Mouse (Mus musculus): ENCODE results near the gene Sec16a.

Gene Sec16a

DNA sequence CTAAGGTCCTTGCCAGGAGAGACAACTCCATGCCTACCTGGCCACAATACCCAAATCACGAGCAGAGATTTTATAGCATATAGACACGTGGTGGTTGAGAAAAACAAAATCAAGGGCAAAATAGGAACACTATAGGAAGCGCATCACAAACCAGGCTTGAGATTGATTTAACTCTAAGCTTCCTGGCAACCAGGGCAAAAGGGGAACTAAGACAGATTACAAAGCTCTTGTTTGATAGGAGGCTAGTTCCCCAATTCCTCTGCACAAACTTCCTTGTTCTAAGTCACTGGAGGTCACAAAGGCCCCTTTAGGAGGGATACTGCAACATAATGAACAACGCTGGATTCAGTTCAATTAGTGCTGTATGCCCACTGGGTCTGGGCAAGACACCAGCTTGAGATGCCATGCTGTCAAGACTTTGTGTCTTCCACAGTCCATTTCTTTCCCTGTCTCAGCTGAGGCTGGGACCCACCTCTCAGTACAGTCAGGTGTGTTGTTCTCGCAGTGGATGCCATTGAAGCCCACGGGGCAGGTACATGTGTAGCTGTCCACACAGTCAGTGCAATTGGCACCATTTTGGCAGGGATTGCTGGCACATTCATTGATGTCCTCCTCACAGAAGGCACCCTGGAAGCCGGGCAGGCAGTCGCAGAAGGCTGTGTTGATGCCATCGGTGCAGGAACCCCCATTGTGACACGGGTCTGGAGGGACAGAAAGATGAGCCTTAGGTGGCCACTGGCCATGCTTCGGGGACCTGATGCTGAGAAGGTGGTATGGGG, 27.5 kb upstream of the Sec16a start:
- no peak for DNase-seq

DNA sequence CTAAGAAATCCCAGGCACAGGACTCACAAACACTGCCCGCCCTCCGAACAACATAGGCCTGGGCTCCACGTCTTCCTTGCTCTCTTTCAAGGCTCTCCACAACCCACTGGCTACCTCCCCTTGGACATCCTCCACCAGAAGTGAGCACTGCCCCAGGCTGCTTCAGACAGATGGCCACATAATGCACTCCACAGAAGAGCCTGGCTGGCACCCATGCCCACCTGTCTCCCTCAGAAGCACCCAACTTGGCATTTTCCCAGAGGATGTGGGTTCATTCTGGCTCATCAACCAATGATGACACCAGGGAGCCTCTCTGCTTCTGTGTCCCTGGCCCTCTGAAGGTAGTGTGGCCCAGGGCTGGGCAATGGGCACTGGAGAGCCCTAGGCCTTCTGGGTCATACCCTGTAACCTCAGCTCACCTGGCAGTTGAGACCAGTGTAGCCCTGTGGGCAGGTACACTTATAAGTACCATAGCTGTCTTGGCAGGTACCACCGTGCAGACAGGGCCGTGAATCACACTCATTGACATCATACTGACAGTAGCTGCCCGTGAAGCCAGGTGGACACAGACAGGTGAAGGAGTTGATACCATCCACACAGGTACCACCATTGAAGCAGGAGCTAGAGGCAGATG, 26.8 kb upstream of the Sec16a start:
- DNase-seq = no peak

GRCm38 (mm10) chr2:26470967-26471366, 26.0 kb upstream of the Sec16a start:
- no peak for DNase-seq

- DNase-seq = no peak
These were observed 23.4 kb upstream of the Sec16a start for GRCm38 (mm10) chr2:26468376-26468775.

- DNase-seq = no peak
These were observed 18.4 kb upstream of the Sec16a start for GRCm38 (mm10) chr2:26463412-26463811.

DNA sequence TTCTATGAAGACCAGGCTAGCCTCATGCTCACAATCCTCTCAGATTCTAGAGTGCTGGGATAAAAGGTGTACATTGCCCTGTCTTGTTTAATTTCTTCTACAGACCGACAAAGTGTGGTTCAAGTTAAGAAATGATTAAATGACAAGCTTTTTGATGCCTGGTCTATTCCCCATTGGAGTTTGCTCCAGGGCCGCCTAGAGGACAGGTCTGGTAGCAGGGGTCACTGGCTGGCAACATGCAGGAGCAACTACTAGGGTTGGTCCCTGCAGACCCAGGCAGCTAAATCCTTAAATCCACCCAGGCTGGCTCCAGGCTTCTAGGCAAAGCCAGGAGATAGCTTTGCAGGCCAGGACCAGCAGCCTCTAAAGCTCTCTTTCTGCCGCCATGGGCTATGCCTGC, 18.0 kb upstream of the Sec16a start:
- DNase-seq = no peak

DNA sequence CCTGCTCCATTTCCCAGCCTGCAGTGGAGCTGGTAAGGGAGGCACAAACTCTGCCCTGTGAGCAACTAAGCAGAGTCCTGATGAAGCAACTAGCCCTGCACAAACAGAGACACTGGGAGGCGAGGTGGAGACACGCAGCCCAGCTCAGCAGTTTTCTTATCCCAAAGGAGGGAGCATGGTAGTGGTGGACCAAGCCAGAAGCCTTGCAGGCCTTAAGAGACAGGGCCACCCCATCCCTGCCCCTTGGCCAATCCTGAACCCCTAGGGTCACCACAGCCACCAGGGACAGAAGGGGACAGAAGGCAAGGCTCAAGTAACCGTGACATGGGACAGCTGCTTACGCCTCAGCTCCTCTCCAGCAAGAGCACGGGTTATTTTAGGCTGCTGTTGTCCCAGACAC, 16.7 kb upstream of the Sec16a start:
- DNase-seq = peak; percentile 34

DNA sequence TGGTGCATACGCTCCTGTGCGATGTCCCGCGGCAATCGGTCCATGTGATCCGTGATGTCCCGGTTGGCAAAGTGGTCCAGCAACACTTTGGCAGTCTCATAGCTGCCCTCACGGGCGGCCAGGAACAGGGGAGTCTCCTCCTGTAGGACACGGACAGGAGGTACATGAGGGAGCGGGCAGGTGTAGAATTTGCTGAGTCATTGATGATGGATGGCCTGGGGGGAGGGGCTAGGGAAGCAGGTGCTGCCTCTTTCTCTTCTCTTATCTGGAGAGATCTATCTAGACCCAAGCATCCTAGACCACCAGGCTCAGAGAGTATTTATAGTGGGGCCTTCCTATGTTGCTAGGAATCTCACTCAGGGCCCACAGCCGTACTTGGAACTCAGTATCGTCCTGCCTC, 15.8 kb upstream of the Sec16a start:
- no peak for DNase-seq

- DNase-seq = peak; percentile 37
These were observed 15.2 kb upstream of the Sec16a start for GRCm38 (mm10) chr2:26460097-26460646.

GRCm38 (mm10) chr2:26459478-26459877, 14.5 kb upstream of the Sec16a start:
- peak; percentile 66 for DNase-seq

GRCm38 (mm10) chr2:26458402-26459124, 13.5 kb upstream of the Sec16a start:
- DNase-seq = peak; percentile 89

DNA sequence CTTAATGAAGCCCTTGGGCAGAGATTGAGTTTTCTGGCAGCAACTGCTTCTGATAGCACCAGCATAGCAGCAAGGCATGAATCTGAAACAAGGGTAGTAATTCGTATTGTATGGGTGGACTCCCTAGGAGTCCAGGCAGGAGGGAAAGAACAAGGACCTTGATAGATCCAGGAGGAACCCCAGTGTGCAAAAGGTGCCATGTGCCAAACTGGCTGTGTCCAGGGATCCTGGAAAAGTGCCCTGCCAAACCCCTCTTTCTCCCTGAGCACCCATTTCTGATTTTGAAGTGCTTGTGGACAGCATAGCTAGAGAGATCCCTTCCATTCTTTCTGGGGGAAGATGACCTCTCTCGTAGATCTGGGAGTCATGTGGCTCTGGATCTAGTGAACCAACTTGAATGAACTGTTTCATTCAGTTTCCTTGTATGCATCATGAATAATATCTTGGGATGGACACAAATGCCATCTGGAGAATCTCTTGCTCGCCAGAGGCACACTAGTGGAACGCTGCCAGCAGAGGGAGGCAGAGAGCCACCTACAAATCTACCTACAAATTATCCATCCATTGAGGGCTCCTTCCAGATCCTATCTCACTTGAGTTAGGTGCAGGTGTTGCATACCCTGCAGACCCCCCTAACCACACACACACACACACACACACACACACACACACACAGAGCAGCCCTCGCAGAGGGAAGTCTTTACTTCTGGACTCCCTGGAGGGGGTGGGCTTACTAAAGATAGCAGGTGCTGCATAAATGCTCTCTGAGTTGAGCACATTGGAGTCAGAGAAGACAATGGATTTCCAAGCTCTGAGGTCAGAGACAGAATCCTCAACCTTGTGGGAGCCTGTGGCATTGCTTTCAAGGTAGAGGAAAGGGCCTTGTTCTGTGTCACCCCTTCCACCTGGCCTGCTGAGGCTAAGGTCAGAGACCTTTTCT, 4.4 kb upstream of the Sec16a start:
- DNase-seq = peak; percentile 78

- DNase-seq = no peak
These were observed 2.4 kb upstream of the Sec16a start for GRCm38 (mm10) chr2:26447451-26447850.

DNA sequence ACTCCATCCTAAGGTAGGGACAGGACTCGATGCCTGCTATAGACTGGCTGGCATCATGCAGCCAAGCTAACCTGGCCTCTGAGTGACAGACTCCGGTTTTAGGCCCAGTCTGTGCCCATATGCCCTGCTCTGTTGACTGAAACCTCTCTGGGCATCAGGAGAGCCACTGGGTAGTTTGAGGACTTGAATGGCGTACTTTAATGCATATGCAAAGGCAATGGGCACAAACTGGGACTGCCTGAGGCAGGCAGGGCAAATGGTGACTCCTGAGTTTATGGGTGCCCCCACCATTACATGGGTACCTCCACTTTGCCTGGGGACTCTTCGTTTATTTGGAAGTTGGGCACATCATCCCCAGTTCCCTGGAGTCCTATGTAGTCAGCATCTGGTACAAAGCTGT, 1.7 kb upstream of the Sec16a start:
- DNase-seq = no peak

DNA sequence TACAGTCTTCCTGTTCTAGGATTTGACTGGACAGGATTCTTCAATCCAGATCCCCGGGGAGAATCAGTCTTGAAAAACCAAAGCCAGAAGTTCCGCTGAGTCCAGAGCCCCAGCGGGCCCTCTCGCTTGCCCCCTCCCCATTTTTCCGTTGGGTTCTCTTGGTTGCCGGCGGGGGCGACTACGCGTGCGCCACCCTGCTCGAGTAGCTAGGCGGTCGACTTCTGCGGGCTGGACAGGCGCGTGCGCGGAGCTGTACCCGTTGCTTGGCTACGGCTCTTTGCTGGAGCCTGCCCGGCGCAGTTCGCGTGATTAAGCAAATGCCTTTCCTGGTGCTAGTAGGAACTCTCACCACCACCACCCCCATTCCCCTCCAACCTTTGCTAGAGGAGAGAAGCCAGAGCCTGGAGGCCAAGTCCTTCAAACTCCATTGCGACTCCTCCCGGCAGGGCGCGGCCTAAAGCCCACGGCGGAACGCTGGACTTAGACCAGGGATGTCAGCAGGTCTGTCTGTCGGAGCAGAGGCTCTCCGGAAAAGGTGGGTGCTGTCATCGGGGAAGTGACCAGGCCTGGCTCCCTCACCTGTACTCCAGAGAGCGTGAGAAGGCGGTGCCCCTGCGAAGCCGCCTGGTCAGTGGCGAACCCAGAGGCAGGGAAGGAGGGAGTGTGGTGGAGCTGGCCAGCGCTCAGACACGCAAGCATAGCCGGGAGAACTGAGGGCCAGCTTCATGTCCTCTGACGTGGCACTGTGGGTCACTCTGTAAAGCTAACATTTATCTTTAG, 840 bp upstream of the Sec16a start:
- peak; percentile 95 for DNase-seq

DNA sequence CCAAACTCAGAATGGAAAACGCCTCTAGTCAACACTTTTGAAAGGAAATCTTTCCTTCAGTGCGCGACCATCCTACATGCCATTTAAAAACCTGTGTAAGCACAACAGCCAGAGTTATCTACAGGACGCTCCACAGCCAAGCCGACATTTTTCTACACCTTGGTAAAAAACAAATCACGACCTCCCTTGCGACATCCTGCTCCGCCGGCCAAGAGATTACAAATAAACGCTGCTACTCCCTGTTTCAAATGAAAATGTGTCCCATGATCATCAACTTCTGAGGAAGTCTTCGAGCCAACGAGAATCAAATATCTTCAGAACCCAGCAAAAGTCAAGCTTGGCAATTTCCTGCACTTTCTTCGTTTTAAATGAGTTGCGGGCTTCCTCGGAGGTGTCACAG, 648 bp downstream of the Sec16a start:
- DNase-seq = peak; percentile 34

DNA sequence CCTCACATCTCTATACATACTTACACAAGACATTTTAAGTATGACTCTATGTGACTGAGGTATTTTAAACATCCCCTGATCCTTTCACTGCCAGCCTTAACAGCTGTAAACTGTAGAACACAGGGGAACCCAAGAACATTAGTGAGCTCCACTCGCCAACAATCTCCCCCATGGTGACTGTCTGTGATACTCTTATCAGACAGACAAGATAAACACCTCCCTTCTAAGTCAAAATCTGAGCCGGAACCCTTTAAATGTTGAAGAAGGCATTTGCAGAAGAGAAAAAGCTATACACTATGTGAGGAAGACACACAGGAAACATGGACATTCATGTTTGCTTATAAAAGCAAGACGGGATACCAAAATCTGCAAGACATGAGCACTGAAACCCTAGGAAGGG, 1.1 kb downstream of the Sec16a start:
- DNase-seq = no peak

DNA sequence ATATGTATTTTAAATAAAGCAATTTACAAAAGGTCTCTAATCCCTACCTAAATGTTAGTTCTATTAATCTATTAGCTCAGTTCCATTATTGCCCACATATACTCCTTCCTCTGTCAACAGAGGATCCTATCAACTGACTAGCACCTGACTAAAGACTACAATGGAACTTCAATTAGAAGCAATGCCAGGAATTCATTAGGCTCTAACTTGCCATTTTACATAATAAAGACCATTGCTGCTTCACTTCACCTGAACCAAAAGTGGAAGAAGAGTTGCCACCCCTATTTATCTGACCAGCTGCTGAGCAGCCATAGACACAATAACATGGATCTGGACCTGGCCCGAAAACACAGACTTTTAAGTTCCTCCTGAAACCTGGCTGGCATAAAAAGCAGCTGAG, 2.2 kb downstream of the Sec16a start:
- no peak for DNase-seq

GRCm38 (mm10) chr2:26441688-26442087, 3.3 kb downstream of the Sec16a start:
- no peak for DNase-seq

GRCm38 (mm10) chr2:26441261-26441660, 3.8 kb downstream of the Sec16a start:
- no peak for DNase-seq

- DNase-seq = no peak
These were observed 5.3 kb downstream of the Sec16a start for GRCm38 (mm10) chr2:26439671-26440070.

DNA sequence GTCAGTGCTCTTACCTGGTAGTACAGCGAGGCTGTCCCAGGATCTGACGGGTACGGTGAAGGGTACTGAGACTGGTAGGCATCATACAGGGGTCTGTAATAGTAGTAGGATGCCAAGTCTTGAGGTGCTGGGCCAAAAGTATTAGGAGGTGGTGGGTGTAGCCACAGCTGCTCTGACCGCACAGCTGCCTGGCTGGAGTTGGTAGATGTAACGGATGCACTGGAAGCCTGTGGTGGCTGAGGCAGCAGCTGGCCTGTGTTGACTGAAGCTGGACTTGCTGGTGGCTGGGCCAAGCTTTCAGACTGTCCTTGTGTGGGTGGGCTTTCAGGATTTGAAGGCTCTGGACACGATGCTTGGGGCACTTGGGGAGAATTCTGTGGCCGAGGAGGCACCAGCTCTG, 6.6 kb downstream of the Sec16a start:
- DNase-seq = no peak
